Mouse (Mus musculus) CD4-positive, CD25-positive, alpha-beta regulatory T cell, adult 4 months (primary cell): ENCODE results near the gene Gal3st2. TPM values are rescaled to one million over a fixed set of nuclear protein-coding genes. Genes with fewer than 3 reads are reported as not detected.
"Not testable (repeated sequence)": the region's sequence is repeated elsewhere in the genome, so short reads cannot be mapped to it uniquely, and the experiment has no call there.

Experiments
- ATAC-seq: one replicate; pipeline ENCODE4 v1.8.0; 2017
- polyA plus RNA-seq, 2 experiments: library from polyadenylated mRNA; unstranded; fragments of 100-300 nt; shearing (Covaris generic); gene quantifications; one replicate each; pipeline ENCODE4 v1.2.1; 2017

Gal3st2 gene
- polyA plus RNA-seq, 2 experiments from 2014 or later = not detected

DNA sequence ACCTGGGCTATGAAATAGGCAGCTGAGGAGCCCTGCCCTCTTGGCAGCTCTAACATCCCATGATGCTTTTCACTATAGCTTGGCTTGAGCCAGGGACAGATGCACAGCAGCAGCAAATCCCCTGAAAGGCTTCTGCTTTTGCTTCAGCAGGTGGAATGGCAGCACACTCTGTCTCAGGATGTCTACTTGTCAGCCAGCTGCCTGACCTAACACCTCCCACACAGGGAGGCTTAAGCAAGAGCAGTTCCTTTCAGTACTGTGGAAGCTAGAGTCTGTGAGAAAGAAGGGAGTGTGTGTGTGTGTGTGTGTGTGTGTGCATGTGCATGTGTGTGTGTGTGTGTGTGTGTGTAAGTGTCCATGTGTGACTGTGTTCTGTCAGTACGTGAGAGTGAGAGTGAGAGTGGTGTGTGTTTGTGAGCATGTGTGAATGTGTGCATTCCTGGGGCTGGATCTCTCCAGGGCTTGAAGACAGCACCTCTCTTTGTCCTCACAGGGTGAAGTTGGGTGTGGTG, 10.5 kb downstream of the Gal3st2 start:
- not testable (repeated sequence) for ATAC-seq

GRCm38 (mm10) chr1:93874405-93874804, 13.3 kb downstream of the Gal3st2 start:
- not testable (repeated sequence) for ATAC-seq

- ATAC-seq = not testable (repeated sequence)
Observed at GRCm38 (mm10) chr1:93881778-93882177, 20.7 kb downstream of the Gal3st2 start.

- ATAC-seq = not testable (repeated sequence)
Observed at GRCm38 (mm10) chr1:93890936-93891335, 29.8 kb downstream of the Gal3st2 start.

GRCm38 (mm10) chr1:93897395-93897794, 36.3 kb downstream of the Gal3st2 start:
- not testable (repeated sequence) for ATAC-seq

DNA sequence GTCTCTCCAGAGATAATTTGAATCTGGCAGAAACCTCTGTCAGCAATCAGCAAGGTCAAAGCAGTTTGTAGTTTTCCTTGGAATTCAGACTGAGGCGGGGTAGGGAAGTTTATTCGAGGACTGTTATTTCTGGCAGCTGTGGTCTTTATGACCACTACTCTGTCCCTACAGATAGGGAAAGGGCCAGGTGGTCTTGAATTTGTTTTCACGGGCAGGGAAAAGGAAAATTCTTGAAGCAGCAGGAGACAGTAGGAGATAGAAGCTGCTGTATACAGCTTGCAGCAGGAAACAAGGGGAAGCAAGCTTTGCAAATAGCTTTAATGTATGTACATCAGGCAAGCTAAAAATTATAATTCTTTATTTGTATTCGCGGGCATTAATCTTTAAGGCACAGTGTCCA, 40.2 kb downstream of the Gal3st2 start:
- ATAC-seq = not testable (repeated sequence)

GRCm38 (mm10) chr1:93906690-93907089, 45.6 kb downstream of the Gal3st2 start:
- not testable (repeated sequence) for ATAC-seq

DNA sequence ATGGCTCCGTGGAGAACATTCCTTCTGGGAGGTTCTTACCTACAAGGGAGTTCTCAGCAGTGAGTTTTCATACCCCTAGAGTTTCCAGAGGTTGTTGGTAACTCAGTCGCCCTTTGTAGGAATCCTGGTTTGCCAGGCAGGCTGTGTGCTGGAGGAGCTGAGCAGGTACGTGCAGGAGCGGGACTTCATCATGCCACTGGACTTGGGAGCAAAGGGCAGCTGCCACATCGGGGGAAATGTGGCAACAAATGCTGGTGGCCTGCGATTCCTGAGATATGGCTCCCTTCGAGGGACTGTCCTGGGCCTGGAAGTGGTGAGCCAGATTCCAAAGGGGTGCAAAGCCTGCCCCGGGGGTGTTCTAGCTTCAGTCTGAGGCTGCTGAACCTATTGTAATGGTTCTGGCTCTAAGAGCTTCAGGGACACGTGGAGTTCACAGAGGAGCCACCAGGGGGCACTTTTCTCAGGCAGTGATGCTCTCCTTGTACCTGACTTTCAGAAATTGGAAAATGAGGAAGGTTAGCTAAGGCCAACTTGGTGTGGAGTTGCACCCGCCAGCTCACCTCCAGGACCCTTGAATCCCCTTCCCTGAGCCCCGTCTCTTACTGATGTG, 48.0 kb downstream of the Gal3st2 start:
- ATAC-seq = peak; percentile 83

DNA sequence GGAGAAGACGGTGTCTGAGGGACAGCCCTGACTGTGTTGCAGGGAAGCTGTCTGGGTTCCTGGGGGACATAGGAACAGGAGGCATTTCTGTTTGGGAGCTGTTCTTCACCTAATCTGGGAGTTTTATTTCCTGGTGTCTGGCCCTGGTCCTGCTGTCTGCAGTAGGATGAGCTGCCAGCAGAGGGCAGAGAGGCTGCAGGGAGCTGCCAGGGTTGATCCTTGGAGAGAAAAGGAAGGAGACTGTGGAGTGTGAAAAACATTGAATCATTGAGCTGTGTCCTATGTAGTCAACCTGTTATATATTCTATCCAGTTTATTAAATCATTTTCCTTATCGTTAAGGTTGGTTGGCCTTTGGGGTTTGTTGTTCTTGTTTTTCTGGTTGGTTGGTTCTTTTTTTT, 50.8 kb downstream of the Gal3st2 start:
- ATAC-seq = peak; percentile 70

DNA sequence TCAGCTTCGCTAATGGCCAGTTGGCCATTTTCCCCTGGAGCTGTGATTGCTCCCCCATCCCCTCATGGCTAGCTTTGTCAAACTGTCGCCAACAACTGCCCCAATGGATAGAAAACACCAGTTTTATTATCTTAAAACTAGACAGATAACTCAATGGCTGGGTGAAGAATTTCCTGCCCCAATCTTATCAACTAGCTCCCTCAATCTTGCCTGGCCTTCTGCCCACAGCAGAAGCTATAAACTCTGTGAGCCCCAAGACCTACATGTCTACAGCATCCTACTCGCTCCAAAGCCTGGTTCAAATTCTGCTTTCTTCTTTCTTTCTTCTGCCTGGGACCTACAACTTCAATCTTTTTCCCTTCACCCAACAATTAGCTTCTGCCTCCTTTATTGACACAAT, 56.1 kb downstream of the Gal3st2 start:
- ATAC-seq = not testable (repeated sequence)

DNA sequence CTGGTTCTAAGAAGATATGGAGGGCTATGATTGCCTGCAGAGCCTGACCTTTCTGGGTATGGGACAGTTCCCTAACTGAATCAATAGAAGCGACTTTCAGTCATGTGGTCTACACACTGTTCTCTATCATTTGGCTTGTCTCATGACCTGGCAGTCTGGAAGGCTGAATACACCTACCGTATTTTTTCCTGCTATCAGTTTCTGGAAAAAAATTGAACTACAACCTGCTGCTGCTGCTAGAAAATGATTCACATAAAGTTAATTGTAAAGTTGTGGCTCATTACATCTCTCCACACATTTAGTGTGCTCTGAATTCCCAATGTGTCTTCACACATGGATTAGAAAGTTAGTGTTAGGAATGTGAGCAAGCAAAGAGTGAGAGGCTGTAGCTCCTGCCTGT, 56.9 kb downstream of the Gal3st2 start, which contains the start of gene Gal3st2b:
TSS of gene Gal3st2b (plus strand) at position 301 of the 400 bp plus-strand sequence.
- not testable (repeated sequence) for ATAC-seq

DNA sequence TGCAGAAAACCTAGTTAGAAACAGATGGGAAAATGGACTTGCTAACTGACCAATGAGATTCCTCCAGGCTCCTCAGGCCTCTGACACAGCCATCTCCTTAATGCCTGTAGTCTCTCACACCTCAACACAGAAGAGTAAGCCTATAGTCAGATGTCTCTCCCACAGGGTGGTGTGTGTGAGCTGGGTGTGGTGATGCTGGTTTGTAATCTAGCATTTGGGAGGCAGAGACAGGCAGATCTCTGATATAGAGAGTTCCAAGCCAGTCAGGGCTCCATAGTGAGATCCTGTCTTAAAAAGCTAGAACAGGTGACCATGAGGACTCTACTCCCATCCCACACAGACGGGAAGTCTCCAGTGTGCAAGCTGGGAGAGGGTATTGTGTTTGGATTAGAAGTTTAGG, 57.7 kb downstream of the Gal3st2 start:
- not testable (repeated sequence) for ATAC-seq

DNA sequence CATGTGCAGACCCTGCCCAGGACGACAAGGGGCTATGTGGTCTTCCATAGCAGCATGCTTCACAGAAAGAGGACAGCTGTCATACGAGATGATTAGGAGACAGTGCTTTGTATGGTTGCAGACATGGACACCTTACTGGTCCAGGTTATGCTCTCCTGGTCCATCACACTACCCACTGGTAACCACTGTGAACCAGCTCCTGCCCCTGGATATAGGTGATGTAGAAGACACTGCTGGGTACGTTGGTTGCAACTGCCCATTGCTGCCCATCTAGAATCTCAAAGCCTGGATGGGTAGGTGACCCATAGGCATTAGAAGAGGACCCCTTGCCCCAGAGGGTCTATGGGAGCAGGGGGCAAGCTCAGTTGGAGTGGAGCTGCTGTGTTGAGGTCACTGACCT, 58.2 kb downstream of the Gal3st2 start:
- ATAC-seq = not testable (repeated sequence)

DNA sequence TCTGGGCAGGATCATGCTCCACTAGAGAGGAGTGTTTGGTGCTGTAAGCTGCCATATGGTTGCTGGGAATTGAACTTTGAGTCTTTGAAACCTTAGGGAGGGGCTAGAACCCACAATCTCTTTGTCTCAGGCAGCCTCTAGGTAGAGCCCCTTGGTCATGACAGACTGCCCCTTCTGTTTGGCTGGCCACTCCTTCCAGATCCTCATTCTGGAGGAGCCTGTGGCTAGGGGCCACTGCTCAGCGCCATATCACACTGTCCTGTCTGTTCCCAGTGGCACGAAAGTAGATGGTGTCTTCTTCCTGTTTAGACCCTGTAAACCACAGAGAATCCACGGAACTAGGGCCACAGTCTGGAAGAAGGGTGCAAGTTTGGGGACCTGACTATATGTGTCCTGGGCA, 61.5 kb downstream of the Gal3st2 start:
- ATAC-seq = not testable (repeated sequence)

- ATAC-seq = not testable (repeated sequence)
Observed at GRCm38 (mm10) chr1:93923098-93923497, 62.0 kb downstream of the Gal3st2 start.

Other genes starting within 250 kb of the Gal3st2 start
- 10 to 100 TPM; 31.2 to 42.6 TPM for gene Stk25, start 202.6 kb upstream of the Gal3st2 start, polyA plus RNA-seq
- not detected for gene Bok, start 175.6 kb upstream of the Gal3st2 start, polyA plus RNA-seq
- gene Atg4b, start 109.8 kb upstream of the Gal3st2 start, polyA plus RNA-seq = 100 to 1,000 TPM in 1 of 2 experiments, 10 to 100 TPM in 1; 87.1 to 104 TPM
- gene Thap4, start 106.4 kb upstream of the Gal3st2 start, polyA plus RNA-seq = 10 to 100 TPM; 14.1 to 24.8 TPM
- gene Dtymk, start 59.4 kb upstream of the Gal3st2 start, polyA plus RNA-seq = 100 to 1,000 TPM; 120 to 147 TPM
- 10 to 100 TPM; 25.4 to 36.9 TPM for gene Ing5, start 57.3 kb upstream of the Gal3st2 start, polyA plus RNA-seq
- gene D2hgdh, start 36.4 kb upstream of the Gal3st2 start, polyA plus RNA-seq = 10 to 100 TPM; 24.5 to 37.2 TPM
- not detected for gene Gal3st2b, start 57.0 kb downstream of the Gal3st2 start, polyA plus RNA-seq
- under 1 TPM in 1 of 2 experiments, not detected in 1; 0.08 TPM for gene Gal3st2c, start 129.2 kb downstream of the Gal3st2 start, polyA plus RNA-seq
- gene Neu4, start 159.1 kb downstream of the Gal3st2 start, polyA plus RNA-seq = not detected
- 100 to 1,000 TPM; 188 to 330 TPM for gene Pdcd1, start 191.2 kb downstream of the Gal3st2 start, polyA plus RNA-seq